Mouse (Mus musculus): ENCODE measurements at regions not wholly inside any gene's neighbourhood (a gene's known extent, or its start where the extent isn't known, plus 50 kb on each side); places are given as distances from the start of the nearest gene placed in this dataset.
A peak's percentile ranks its signal among the peaks of the same experiment; 100 is the strongest.
"Not testable (repeated sequence)": the region's sequence is repeated elsewhere in the genome, so short reads cannot be mapped to it uniquely, and the experiment has no call there.

DNA sequence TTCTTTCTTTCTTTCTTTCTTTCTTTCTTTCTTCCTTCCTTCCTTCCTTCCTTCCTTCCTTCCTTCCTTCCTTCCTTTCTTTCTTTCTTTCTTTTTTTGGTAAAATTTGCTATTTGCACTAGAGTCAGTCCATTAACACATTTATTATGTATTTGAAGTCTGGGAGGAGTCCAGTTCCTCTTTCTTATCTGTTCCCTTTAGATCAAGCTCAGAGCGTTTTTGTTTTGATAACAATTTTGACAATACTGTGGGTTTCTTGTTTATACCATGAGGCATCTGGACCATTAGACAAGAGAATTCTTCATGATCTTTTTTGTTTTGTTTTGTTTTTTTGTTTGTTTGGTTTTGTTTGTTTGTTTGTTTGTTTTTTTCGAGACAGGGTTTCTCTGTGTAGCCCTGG, 52.3 kb upstream of the Cttnbp2 start:
- DNase-seq (ENCODE audit: extremely low read depth, insufficient read length, low spot score): not testable (repeated sequence)

DNA sequence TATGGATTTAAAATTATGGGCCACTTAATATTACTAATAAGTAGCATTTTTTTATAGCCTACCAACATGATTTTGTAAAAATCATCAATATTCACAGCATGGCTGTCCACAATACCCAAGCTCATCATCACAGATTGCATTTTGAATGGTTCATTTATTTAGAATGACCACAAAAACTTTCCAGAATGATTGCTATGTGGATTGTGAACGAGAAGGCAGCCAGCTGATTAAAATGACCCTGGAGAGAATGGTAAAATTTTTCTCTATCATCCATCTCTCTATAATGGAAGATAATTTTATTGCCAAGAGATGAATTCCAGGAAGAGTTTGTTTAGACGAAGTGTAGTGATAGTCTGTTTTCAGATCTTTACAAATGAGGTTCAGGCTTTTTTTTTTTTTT, 54.6 kb upstream of the Cttnbp2 start:
- no peak for DNase-seq (ENCODE audit: extremely low read depth, insufficient read length, low spot score)

DNA sequence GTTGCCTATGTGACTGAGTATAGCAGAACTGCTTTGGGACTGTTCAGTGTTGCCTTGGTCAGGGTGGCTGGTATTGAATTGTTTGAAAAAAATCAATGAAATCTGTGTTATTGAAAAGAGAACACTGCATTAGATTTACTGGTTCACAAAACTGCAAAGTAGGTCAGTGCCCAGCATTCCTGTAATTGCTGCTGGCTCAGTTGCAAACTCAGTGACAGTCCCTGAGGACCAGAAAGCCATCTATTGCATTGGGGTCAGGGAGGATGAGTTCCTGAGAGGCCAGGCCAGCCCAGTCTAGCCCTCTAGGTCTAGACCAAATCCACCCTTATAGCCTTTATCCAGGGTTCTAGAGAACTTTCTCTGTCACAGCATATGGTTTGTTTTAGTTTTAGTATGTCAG, 63.9 kb upstream of the Cttnbp2 start:
- DNase-seq (ENCODE audit: extremely low read depth, insufficient read length, low spot score): no peak

DNA sequence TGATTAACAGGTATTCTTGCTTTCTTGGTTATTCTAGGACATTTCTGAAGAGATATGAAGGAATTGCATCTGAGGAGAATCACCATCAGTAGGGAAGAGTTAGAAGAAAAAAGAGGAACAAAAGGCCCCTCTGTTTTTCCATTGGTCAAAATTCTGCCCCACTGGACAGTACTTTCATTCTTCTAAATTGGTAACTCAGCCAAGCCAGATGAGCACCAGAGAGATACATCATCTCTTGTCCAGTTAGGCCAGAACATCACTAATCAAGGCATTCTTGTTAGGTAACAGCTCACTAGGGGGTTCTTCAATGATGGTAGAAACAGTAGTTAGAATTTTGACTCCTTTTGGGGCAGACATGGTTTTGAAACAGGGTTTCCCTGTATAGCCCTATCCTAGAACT, 74.8 kb upstream of the Cttnbp2 start:
- DNase-seq (ENCODE audit: extremely low read depth, insufficient read length, low spot score): no peak

DNA sequence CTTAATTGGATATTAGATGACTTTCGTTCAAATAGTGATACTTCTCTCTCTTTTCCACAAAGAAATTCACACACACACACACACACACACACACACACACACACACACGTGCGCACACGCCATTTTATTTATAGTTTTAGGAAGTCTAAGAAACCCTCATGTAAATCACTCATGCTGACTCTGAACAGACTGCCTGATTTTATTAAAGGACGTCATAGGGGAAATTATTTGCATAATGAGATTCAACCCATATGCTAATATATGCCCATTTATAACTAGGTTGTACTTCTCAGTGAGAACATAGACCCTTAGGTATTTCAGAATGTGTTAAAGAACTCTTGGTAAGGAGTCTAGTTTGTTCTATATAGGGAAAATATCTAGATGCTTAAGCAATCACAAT, 82.0 kb upstream of the Cttnbp2 start:
- DNase-seq (ENCODE audit: extremely low read depth, insufficient read length, low spot score): no peak

DNA sequence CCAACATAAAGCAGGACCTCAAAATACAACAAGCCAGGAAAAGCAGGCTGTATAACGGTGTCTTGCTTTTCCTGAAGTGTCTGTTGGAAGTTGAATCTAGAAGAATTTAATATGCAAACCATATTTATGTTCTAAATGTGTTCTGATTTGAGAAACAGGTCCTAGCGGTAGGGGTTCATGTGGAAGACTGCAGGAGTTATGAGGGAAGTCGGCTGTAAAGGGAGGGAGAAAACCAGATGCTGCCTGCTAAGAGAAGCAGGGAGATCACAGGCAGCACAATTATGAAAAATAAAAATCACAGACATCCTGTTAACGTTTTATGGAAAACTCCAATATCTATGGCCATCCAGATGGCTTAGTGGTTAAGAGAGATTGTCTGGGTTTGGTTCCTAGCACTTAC, 85.0 kb upstream of the Cttnbp2 start:
- DNase-seq (ENCODE audit: extremely low read depth, insufficient read length, low spot score): no peak

DNA sequence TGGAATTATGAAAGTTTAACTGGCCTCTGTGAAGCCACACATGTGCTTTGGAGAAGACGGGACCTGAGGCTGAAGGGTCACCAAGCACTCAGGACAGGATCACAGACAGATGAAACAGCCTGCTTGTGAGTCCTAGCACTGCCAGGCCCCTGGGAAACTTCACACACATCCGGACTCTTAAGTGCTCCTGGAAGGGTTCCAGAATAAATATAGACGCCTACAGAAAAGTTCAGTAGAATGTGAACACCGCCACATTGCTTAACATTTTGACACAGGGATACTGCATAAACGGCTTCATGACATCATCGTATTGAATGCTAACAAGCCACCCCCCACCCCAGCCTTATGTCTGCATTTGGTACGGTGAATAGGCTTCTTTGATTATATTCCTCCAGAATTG, 87.3 kb upstream of the Cttnbp2 start:
- no peak for DNase-seq (ENCODE audit: extremely low read depth, insufficient read length, low spot score)

DNA sequence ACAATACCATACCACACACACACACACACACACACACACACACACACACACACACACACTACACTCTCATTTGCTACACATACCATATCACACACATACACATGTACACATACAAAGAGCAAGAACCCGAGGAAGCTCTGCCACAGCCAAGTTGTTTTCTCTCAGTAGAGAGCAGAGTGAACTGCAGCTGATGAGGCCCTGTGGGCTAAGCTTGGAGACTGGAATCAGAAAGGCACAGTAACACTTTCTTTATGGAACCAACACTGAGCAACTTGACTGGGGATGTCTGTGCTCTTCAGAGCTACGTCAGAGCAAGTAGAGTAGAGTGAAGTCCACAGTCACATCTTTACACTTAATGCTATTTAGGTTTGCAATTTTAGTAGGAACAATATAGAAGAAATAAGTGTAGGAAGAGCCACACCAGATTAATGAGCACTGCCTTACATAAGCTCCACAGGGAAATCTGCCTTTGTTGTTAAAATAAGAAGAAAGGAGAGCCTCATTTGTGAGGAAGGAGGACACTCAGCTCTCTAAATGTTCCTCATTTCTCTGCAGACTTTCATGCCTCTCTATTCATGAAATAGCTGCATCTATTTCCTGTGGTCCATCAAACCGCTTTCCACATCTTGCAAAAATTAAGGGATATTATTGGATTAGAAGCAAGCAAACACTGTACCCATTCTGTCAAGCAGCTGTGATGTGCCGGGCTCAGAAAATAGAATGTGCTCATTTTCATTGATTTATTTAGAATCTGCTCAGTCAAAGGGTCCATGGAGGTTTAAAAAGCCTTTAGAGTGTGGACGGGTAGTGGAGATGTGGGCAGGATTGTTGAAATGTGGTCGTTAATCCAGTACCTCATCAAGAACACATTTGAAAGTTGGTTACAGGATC, 107.0 kb upstream of the Cttnbp2 start:
- DNase-seq (ENCODE audit: extremely low read depth, insufficient read length, low spot score): no peak

DNA sequence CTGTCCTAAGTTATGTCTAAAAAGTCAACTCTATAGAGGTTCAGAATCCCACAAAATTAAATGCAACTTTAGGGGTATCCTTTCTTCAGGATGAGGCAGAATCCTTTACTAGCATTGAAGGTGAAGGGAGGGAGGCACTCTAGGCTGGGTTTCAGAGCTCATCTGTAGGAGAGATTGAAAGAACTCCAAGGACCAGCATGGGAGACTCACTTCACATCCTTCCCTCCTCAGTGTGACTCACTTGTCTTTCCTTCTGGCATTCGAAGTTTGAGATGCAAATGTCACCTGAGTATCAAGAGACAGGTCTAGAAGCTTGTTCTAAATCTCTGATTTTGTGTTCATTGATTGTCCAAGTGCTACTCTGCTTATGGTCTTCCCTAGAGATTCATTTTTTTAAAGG, 113.9 kb upstream of the Cttnbp2 start:
- DNase-seq (ENCODE audit: extremely low read depth, insufficient read length, low spot score): no peak

DNA sequence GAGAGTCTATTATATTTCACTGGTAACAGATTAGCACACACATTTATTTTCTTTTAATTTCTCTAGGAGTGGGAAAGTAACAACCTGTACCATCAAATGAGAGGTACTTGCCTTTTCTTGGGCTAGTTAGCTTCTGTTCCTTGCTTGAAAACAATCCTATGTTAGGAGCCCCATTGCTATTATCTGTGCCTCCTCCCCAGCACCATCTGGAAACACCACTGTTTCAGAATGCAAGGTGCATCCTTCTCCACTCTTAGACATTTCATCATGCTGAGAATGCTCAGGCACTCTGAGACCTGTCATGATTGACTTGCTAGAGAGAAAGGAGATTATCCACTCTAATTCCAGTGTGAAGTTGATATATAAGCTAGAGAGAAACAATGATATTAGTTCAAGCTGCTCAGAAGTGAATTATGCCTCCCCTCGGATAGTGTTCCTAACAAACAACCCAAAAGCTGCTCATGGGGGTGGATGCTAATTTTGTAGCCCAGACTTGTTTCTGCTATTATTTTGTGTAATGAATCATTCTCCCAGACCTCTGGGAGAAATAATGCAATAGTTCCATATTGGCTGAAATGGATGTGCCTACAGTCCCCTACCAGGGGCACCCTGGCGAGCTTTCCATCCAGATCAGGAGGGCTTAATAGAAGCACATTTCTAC, 119.0 kb upstream of the Cttnbp2 start:
- DNase-seq (ENCODE audit: extremely low read depth, insufficient read length, low spot score): no peak

DNA sequence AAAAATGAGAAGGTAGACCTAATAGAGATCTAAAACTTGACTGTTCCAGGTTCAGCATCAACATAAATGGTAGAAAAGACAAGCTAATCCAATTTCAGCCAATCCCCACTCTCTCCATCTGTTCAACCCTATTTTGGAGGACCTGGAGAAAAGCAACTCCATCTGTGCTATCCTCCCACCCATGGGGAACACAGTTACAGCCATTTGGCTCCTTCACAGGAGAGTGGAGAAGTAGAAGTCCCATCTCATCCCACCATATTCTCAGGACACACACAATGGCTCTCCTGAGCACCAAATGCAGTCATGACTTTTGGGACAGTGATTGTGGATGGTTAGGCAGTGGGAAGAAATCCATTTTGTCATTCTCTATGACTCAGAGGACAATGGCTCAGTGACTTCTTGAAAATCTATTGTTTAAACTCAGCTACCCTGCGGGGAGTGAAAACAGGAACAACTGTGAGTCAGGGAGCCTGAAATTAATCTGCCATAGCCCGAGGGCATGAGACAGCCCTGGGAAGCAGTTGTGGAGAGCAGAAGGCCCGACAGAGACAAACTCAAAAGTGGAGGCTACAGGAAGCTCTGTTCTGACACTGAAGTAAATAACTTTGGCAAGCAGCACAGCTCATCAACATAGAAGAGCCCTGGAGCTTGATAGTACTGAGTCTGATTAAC, 125.2 kb upstream of the Cttnbp2 start:
- DNase-seq (ENCODE audit: extremely low read depth, insufficient read length, low spot score): no peak

DNA sequence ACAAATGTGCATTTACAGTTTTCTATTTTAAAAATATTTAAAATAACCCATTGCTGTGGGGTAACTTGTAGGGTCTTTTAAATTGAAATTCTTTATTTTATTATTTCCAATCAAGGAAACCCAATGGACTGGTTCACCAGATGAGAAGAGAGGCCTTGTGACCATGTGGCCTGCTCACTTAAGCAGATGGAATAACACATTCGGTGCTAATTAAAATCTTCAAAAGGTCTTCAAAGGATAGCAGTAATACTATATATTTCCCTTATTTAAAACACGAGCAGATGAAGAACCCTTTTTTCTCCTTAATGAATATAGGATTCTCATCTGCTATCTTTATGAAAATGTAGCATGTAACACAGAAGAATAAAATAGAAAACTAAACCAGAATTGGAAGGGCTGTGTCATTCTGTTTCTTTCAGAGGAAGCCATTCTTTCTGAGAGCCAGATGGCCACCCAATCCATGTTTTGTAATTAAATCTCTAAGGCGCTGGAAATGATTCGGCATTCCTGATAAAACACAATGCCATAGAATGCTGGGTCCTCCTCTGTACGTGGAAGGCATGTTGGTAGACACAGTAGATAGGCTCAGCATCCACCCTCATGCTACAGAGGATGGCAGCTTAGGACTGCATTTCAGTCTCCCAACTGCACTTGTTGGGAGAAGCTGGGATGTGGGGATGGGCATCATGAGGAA, 134.4 kb upstream of the Cttnbp2 start:
- no peak for DNase-seq (ENCODE audit: extremely low read depth, insufficient read length, low spot score)

DNA sequence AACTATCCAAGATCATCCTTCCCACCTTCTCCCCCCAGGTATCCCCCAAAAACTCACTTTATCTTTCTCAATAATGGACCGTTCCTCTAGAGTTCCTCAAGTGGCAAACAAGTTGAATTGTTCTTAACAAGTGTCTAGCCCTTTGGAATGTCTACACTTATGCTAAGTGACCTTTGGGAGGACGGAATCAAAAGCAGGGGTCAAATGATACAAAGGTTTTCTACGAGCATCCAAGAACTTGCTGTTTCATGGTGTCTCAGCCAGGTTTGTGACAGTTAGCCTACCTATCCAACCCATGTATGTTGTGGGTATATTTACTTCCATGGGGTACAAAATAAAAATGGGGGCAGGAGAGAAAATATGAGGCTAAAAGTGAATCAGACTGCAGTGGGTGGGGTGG, 136.7 kb upstream of the Cttnbp2 start:
- DNase-seq (ENCODE audit: extremely low read depth, insufficient read length, low spot score): no peak

DNA sequence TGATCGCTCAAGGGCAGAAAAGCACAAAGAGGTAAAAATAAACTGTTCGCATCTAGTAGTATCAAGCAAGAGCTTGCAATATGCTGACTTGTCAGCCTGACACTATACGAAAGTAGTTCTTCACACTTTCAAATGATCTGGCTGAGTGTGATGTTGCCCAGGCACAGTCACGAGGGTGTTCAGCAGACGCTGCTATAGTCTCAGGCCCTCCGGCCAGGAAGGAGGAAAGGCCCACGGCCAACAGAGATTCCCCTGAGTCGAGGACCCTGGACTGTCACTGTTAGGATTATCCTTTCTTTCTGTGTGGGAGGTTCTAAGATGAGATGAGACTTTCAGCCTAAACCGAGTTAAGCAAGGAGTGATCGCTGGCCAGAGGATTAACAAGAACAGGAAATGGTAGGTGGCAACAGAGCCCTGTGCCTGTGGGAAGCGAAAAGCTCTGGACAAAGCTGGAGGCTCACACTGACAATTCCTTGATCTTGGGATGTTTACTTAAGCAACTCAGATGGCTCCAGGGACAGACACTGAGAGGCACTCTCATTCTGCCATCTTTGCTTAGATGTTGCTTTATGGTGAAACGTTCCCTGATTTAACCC, 137.5 kb upstream of the Cttnbp2 start:
- peak; percentile 3 for DNase-seq (ENCODE audit: extremely low read depth, insufficient read length, low spot score)

DNA sequence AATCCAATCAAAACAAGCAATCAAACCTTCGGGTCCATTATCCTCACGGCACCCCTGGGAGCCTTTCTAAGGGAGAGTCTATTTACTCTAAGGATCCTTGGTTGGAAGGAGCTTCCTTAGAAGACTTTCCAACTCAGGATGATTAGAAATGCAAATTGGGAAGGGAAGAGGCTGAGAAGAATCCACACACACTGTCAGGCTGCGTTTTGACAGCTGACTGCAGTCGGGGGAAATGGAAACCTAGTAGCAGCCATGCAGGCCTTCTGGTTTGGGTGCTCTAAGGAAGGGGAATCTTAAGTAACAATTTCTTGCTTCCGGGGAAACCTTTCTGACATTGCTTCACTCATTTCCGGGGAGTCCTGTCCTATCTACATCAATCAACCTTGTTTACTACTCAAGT, 139.6 kb upstream of the Cttnbp2 start:
- no peak for DNase-seq (ENCODE audit: extremely low read depth, insufficient read length, low spot score)

DNA sequence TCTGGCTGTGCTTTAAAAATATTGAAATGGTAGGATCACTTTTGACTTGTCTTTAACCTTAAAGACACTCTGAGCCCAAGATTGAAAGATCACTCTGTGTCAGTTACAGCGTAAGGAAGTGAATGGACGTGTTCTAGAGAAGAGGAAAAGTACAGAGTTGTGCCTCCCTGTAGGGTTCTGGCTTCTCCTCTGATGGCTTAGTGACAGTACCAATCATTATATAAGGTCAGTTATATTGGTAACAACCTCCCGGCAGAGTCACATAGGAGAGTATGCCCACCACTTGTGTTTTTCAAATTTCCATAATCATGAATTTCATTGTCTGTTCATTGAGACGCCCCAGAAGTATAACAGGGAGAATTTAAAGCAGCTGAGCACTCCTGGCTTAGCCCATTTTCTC, 141.6 kb upstream of the Cttnbp2 start:
- no peak for DNase-seq (ENCODE audit: extremely low read depth, insufficient read length, low spot score)

DNA sequence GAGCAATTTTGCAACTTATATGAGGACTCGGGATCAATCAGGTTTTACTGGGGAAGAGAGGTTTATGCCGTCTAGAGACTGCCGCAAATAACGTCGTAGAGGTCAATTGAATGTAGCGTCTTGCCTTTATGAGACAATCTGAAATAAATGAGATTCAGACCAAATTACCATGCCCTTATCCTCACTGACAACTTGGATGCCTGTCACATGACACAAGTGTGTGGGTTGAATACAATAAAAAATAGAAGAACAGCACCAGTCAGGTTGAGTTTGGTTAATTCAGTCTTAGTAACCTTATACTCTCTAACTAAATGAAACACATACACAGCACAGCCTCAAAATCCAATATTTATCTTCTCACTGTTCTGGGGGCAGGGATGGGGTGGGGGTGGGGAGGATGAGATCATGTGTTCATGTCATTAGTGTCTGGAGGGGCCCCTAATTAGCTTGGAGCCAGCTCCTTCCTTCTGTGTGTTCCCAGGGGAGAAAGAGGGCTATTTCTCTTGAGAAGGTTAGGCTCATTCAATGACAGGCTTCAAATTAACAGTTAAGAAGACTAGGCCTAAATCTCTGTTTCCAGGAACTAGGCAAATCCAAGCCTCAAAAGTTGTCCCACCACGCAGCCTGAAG, 142.2 kb upstream of the Cttnbp2 start:
- DNase-seq (ENCODE audit: extremely low read depth, insufficient read length, low spot score): no peak

DNA sequence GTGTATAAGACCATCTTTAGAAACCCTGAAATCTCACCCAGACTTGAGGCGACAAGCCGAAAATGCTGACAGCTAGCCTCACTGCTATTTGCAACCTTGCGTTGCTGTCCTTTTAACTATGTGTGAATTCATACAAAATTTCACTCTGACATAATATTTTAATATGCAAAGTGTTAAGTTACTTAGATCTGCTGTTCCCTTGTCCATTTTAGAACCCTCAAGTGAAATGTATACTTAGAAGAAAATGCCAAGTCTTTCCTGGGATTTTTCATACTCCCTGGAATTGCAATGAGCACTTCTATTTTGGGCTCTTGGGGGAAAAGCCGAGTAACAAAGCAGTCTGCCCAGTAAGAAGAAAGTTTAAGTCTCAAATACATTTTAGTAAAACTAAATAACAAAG, 150.0 kb upstream of the Cttnbp2 start:
- no peak for DNase-seq (ENCODE audit: extremely low read depth, insufficient read length, low spot score)

DNA sequence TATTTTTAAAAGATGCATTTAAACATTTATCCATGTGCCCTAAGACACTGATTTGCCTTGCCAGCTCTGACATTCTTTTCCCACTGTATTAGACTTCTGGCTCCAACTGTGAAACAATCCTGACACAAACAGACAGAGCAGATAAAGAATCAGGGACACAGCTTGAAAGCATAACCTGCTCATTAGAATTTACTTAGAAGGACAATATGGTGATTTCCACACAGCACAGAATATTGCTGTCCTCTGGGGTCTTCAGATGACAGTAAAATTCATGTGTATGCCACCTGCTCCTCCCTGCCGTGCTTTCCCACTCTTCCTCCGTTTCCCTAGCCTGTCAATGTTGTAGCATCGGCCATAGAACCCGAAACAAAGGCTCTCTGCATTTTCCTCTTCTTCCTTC, 151.3 kb upstream of the Cttnbp2 start:
- no peak for DNase-seq (ENCODE audit: extremely low read depth, insufficient read length, low spot score)

DNA sequence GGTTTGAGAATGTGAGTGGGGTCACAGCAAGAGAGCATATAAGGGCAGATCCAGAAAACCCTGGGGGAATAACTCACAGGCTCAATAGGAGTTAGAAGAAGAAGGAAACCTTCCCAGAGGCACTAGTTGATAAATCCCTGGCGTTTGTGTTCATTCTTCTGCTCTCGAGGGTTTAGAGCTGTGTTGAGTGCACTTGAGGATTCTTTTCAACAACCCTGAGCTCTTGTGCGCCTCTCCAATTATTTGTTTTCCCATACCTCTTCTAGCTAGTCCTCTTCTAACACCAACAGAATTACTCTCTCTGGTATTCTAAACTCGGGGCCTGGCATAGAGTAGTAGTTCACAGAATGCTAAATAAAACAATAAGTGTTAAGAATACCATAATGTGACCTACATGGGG, 151.9 kb upstream of the Cttnbp2 start:
- no peak for DNase-seq (ENCODE audit: extremely low read depth, insufficient read length, low spot score)

All from 3134 (cell line).